Mouse (Mus musculus) lung, postnatal 25 days (tissue): Measurements from ENCODE around the gene Sys1.

Experiments
- DNase-seq: peaks from one replicate; pipeline ENCODE4 v3.0.0; 2022; ENCODE audit warnings: low spot score

Gene Sys1

GRCm38 (mm10) chr2:164434681-164435080, 22.1 kb upstream of the Sys1 start:
- no peak for DNase-seq

DNA sequence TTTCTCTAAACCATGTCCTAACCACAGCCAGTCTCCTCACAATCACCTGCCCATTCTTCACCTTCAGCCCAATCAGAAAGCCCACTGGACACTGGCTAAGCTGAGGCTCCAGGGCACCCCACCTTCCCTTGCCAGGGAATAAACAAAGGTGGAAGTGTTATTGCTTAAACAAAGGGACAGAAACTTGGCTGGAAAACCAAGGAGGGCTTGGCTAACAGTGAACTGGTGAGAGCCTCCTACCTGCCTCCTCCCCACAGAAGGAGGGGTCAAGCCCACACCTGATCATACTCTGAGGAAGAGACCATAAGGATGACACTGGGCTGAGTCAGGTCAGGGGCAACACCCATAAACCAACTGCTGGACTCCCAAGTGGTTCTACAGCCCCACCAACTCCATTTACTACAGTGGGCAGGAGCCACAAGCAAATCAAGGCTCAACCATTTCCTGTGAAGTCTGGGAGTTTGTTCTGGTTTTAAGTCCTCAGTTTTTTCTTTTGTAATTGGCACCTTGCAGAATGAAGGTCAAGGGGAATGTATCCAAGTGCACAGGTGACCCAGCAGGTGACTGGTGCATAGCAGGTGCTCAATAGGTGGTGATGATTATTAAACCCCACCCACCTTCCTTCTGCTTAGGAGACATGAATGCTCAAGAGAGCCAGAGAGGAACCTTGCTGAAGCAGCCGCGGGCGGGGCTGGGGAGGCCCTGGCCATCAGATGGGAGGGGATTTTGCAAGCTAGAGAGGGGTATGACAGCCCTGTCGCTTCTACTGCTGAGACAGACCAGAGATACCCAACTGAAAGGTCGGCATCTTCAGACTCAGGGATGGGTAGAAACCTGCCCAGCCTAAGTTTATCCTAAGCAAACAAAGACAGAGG, 21.3 kb upstream of the Sys1 start:
- DNase-seq: peak; percentile 63

- DNase-seq: no peak
These were observed 20.4 kb upstream of the Sys1 start for GRCm38 (mm10) chr2:164436215-164436913.

DNA sequence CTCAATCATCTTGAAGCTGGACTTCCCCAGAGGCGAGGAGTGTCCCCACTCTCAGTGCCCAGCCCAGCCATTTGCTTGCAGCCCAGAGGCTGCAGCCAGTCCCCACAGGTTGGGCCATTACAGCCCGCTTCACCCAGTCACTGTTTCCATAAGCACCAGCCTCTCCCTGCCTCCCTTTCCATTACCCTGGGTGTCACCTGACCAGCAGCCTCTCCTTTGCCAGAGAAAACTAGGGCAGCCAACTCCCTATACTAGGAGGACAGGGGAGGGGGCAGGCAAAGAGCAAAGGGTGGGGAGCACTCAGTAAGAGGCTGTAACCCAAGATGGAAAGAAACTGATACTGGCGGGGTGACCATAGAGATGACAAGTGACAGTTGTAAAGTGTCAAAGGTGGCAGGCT, 19.8 kb upstream of the Sys1 start:
- DNase-seq: peak; percentile 64

DNA sequence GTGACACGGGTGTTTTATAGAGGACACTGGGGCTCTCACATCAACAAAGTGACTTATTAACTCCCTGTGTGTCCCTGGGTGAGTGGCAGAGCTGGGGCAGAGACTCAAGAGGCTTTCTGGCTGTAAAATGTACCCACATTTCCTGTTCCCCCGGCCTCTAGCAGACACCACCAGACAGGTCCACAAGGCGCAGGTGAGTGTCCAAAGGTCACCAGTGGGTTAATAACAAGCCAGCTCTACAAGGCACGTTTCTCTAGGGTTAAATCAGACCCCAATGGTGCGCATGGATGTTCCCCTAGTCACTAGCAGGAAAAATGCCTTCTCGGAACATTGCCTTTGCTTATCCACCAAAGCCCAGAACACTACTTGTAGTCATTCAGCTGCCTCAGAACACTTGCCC, 19.1 kb upstream of the Sys1 start:
- DNase-seq: no peak

- DNase-seq: no peak
These were observed 18.5 kb upstream of the Sys1 start for GRCm38 (mm10) chr2:164438257-164438656.

DNA sequence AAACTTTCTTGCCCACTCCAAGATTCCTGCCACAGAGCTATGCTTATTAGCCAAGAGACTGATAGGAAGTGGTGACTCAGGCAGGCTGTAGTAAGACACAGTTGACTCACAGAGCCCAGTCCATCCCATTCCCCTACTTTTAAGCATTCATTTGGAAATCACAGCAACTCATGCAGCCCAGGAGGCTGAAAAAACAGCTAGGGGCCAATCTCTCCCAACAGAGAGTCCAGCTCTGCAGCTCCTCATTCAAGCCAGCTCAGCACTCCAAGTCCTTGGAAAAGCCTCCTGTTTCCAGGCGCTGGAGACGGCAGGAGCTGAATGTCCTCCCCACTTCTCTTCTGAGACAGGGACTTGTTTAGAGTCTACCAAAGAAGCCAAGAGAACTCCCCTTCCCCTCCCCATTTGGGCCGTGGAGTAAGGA, 17.8 kb upstream of the Sys1 start:
- DNase-seq: no peak

DNA sequence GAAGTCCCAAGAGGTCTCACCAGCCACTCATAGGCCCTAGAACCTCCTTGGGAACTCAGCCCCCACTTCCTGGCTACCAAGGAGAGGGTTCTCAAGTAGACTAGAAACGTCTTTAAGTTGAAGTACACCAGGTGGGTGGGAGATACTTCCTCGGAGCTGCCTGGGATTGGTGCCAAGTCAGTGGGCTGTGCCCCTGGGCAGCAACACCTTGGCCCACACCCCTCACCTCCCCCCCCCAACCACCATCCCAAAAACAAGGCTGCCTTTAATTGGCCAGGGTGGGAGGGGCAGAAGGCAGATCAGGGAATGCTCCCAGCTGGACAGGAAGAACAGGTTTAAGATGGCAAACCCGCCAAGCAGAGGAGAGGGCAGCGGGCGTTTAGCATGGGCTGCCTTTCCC, 16.4 kb upstream of the Sys1 start:
- DNase-seq: peak; percentile 82

GRCm38 (mm10) chr2:164441155-164441554, 15.6 kb upstream of the Sys1 start:
- DNase-seq: no peak

DNA sequence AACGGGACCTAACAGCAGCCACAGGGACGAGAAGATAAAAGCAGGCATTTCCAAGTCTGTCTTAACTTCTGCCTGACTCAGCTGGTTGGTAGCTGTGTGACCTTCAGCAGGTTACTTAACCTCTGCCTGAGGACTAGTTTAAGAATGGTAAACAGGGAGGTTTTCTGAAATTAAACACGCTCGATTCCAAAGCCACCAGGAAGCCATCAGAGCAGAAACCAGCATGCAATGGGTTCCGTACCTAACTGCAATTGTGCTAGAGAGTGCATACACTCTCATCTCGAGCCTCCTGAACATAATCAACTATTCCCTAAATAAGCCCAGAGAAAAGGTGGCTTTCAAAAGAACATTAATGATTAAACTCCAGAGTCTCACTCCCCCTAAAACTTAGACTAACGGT, 15.0 kb upstream of the Sys1 start:
- no peak for DNase-seq

DNA sequence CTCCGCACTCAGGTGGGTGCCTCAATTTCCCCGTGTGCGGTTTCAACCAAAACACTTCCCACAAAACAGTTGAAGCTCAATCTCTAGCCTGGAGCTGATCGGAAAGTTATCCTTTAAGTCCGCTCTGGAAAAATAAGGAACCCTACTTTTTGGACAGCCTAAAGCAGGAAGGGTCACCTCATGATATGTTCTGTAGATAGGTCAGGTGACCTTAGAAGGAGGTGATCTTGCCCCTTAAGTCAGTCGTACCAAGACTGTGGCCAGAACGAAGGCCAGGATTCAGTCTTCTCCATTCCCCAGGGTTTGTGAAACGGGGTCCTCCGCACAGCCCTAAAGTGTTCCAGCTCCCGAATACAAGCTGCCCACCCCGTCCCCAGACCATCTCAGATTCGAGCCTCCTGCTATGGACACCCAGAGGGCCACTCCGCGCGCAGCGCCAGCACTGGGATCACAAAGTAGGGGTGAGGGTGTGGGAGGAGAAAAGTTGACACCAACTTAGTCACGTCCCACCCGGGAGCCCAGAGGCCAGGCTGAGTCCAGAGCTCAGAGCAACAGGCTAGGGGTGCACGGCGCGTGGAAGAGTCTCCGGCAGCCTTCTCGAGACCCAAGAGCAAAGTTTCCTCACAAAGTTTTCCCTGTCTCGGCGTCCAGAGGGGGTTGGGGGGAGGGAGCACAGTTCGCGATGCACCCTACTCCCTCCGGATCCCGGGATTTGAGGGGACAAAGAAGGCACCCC, 14.3 kb upstream of the Sys1 start:
- peak; percentile 36 for DNase-seq

DNA sequence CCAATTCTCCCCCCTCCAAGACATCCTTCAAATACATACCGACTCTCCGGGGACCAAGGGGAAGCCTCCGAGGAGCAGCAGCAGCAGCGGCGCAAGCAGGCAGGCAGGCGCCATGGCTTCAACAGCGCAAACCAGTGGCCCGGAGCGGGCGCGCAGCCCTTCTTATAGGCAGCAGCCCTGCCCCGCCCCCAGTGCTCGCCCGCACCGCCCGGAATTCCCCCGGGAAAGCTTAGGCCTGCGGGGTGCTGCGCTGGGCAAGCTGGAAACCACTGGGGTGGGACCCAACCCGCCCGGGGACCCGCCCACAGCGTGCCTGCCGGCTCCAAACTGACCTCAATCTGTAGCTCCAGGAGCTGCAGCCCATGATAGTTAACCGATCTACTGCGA, 13.7 kb upstream of the Sys1 start:
- peak; percentile 92 for DNase-seq

DNA sequence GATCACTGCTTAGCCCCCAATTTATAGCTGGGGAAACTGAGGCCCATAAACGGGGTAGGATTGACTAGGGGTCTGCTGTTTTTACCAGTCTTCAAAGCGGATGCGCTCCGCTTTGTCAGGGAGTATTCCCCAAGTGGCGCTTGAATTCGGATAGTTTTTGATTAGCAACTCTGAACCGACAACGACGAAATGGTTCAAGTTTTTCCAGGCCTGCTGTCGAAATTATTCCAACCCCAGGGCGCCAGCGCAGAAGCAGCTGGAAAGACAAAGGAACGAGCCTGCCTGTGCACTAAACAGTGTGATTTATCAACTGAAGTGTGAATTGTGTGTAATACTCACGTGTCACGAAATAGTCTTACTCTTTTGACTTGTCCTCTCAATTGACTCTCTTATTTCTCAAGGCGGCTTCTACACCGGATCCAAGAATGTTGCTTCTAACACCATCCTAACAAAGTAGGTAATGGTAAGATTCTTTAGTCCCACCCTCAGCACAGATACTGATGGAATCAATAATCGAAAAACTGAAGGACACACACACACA, 13.2 kb upstream of the Sys1 start, which contains the start of gene Sdc4:
TSS of gene Sdc4 (minus strand) at position 428 of the 541 bp plus-strand sequence.
- no peak for DNase-seq

GRCm38 (mm10) chr2:164444701-164445100, 12.1 kb upstream of the Sys1 start:
- no peak for DNase-seq

- no peak for DNase-seq
These were observed 11.2 kb upstream of the Sys1 start for GRCm38 (mm10) chr2:164445399-164446085.

GRCm38 (mm10) chr2:164446086-164446469, 10.7 kb upstream of the Sys1 start:
- DNase-seq: no peak

DNA sequence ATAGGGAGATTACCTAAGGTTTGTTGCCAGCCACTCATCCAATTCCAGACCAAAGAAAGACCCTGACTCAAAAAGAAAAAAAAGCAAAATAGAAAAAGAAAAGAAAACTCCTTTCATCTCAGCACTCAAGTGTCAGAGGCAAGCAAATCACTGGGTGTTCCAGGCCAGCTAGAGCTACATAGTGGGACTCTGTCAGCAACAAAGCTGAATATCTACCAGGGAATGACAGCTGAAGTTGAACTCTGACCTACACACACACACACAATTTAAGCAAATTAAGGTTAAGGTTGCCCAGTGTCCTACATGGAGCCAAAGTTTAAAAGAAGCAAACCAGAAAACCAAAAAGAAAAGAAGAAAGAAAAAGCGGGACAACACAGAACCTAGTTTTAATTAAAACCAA, 8.6 kb upstream of the Sys1 start:
- DNase-seq: no peak

- no peak for DNase-seq
These were observed 7.8 kb upstream of the Sys1 start for GRCm38 (mm10) chr2:164448921-164449320.

- peak; percentile 46 for DNase-seq
These were observed 7.3 kb upstream of the Sys1 start for GRCm38 (mm10) chr2:164449341-164450042.

GRCm38 (mm10) chr2:164452000-164452676, 4.6 kb upstream of the Sys1 start:
- peak; percentile 46 for DNase-seq
